Mouse (Mus musculus) embryonic facial prominence, embryonic 11.5 days (tissue): ENCODE results near the gene Rpa1. TPM values are rescaled to one million over a fixed set of nuclear protein-coding genes. Genes with fewer than 3 reads are reported as not detected.
"Not testable (repeated sequence)": the region's sequence is repeated elsewhere in the genome, so short reads cannot be mapped to it uniquely, and the experiment has no call there.

Source experiments
- ATAC-seq: fragments of 200-750 bp; cut with Nextera tagmentation; replicated peaks from 2 replicates; pipeline ENCODE4 v1.8.0; 2017; ENCODE audit warnings: low read depth; ENCODE audit not compliant: insufficient number of reproducible peaks, low FRiP score, low TSS enrichment
- DNase-seq: peaks from one replicate; pipeline ENCODE4 v3.0.0-alpha.2; 2015; ENCODE audit warnings: low spot score
- H3K27ac ChIP-seq: fragments of 300-500 bp; sonication (generic); replicated peaks from 2 replicates; pipeline ENCODE4 v1.5.1; 2014; ENCODE audit warnings: mild to moderate bottlenecking, low read depth, low read length, control low read depth
- H3K27me3 ChIP-seq: fragments of 300-500 bp; sonication (generic); 2 replicates; pipeline ENCODE4 v1.6.1; 2014; ENCODE audit warnings: mild to moderate bottlenecking, low read length, moderate library complexity, mixed read lengths; ENCODE audit not compliant: control insufficient read depth, insufficient read depth
- H3K36me3 ChIP-seq: fragments of 300-500 bp; sonication (generic); replicated peaks from 2 replicates; pipeline ENCODE4 v1.6.1; 2014; ENCODE audit warnings: low read depth, mild to moderate bottlenecking, low read length, moderate library complexity, mixed read lengths; ENCODE audit not compliant: control insufficient read depth, insufficient read depth
- H3K4me1 ChIP-seq: fragments of 300-500 bp; sonication (generic); 2 replicates; pipeline ENCODE4 v1.6.1; 2014; ENCODE audit warnings: low read length, mixed read lengths; ENCODE audit not compliant: control insufficient read depth, insufficient read depth
- H3K4me2 ChIP-seq: fragments of 300-500 bp; sonication (generic); 2 replicates; pipeline ENCODE4 v1.6.1; 2014; ENCODE audit warnings: low read depth, mild to moderate bottlenecking, control low read depth, low read length, moderate library complexity
- H3K4me3 ChIP-seq: fragments of 300-500 bp; sonication (generic); 2 replicates; pipeline ENCODE4 v1.5.1; 2014; ENCODE audit warnings: low read depth, low read length, control low read depth
- H3K9ac ChIP-seq: fragments of 300-500 bp; sonication (generic); replicated peaks from 2 replicates; pipeline ENCODE4 v1.6.1; 2014; ENCODE audit warnings: mild to moderate bottlenecking, control low read depth, low read length
- H3K9me3 ChIP-seq: fragments of 300-500 bp; sonication (generic); replicated peaks from 2 replicates; pipeline ENCODE4 v1.6.1; 2016; ENCODE audit warnings: mild to moderate bottlenecking, low read length, inconsistent platforms, mixed read lengths; ENCODE audit not compliant: control insufficient read depth
- WGBS: fragments of 180-500 bp; shearing (Covaris S2); extraction: QIAGEN DNeasy Blood & Tissue Kit; methylation state at CpG from one replicate; pipeline ENCODE4 v1.1.7; 2014; 5-methylcytosine and 5-hydroxymethylcytosine counted together
- polyA plus RNA-seq: library from polyadenylated mRNA; unstranded; fragments of >200 nt; fragmentation: Nextera tagmentation; extraction: Ambion mirVana; gene quantifications from 2 replicates; pipeline ENCODE4 v1.2.1, GENCODE M21; 2014

Rpa1 gene
- polyA plus RNA-seq, 1 experiment from 2014 or later, result 150 TPM

DNA sequence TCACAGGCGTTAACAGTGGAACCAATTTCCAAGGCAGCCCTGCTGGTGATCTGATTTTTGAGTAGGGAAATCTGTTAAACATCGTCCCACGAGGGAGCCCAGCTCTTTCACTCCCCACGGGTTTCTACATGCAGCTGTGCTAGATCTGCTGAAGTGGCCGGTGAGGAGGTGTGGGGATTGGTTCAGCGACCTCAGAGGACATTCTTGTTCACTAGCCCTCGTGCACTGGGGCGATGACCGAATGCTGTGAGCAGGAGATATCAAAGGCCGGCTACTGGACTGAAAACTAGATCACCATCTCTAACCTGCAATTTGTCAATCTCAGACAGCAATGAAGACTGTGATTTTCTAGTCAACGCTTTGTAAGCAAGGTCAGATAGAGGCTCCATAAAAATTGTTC, 49.6 kb downstream of the Rpa1 start:
- H3K4me2 ChIP-seq, result no peak overlapping the region
- no peaks in the 10 kb centered on the region for H3K27me3 ChIP-seq
- no peaks in the 10 kb centered on the region for H3K4me1 ChIP-seq
- H3K9ac ChIP-seq, result no peak overlapping the region
- ATAC-seq, result no peak
- H3K9me3 ChIP-seq, result no peaks in the 10 kb centered on the region
- DNase-seq, result no peak
- WGBS, result 54% methylated on average over 11 of the region's 11 CpGs
- H3K4me3 ChIP-seq, result no peak overlapping the region
- no peaks in the 10 kb centered on the region; the same call in 1 of the 2 replicates for H3K36me3 ChIP-seq
- H3K27ac ChIP-seq, result no peak overlapping the region

GRCm38 (mm10) chr11:75297631-75298030, 50.5 kb downstream of the Rpa1 start:
- no peak for DNase-seq
- H3K4me3 ChIP-seq, result no peak overlapping the region
- H3K36me3 ChIP-seq, result no peaks in the 10 kb centered on the region; the same call in 1 of the 2 replicates
- H3K4me1 ChIP-seq, result no peaks in the 10 kb centered on the region
- no peak overlapping the region for H3K4me2 ChIP-seq
- 75% methylated on average over 9 of the region's 9 CpGs for WGBS
- no peak overlapping the region for H3K27ac ChIP-seq
- ATAC-seq, result no peak
- no peaks in the 10 kb centered on the region for H3K9me3 ChIP-seq
- H3K9ac ChIP-seq, result no peak overlapping the region
- no peaks in the 10 kb centered on the region; the same call in 1 of the 2 replicates for H3K27me3 ChIP-seq

DNA sequence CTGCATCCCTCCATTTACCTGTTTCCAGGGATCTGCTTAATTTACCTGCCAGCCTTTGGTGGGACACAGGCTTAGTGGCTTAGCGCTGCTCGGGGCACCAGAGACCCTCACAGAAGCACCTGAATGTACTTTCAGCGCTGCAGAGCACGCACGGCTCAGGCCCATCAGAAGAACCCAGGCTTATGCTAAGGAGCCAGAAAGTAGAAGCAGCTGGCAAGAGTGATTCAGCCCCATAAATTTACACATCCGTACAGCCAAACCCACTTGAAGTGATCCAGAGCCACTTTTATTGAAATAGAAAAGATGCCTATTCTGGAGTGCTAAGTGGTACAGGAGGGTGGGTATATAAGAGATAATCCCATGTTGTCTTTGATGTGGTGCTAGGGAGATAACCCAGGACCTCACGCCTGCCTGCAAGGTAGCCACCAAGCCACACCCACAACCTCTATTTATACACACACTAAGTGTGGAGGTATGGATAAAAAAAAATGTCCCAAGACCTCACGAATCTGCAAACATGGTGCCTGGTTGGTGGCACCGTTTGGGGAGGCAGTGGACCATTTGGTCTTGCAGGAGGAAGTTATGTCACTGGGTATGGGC, 51.6 kb downstream of the Rpa1 start:
- Histone ChIP-seq H3K4me1 (no peaks in the 10 kb centered on the region), H3K4me2 (no peak overlapping the region), H3K9ac (no peak overlapping the region), H3K27me3 (peaks cover 8% of the 10 kb centered on the region), H3K9me3 (no peaks in the 10 kb centered on the region), H3K36me3 (no peaks in the 10 kb centered on the region; the same call in 1 of the 2 replicates), H3K27ac (no peak overlapping the region), H3K4me3 (no peak overlapping the region)
- ATAC-seq (no peak), DNase-seq (no peak)
- 83% methylated on average over 9 of the region's 9 CpGs for WGBS

DNA sequence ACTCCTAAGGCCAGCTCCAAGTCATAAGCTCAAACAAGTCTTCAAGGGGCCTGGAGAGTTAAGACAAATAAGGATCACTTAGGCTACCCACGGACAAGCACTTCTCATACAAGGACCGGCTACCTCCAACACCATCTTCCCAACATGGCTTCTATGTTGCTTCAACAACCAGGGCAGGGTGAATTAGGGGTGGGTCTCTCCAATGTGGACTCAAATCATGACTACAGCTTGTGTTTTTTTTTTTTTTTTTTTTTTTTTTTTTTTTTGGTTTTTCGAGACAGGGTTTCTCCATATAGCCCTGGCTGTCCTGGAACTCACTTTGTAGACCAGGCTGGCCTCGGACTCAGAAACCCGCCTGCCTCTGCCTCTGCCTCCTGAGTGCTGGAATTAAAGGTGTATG, 52.6 kb downstream of the Rpa1 start:
- not testable (repeated sequence) for H3K9me3 ChIP-seq, DNase-seq, ATAC-seq, H3K36me3 ChIP-seq, H3K27ac ChIP-seq, H3K4me2 ChIP-seq, H3K4me1 ChIP-seq, H3K4me3 ChIP-seq, H3K9ac ChIP-seq
- 89% methylated on average over 5 of the region's 5 CpGs for WGBS
- H3K27me3 ChIP-seq, result peaks cover 10% of the 10 kb centered on the region

- peaks cover 10% of the 10 kb centered on the region for H3K27me3 ChIP-seq
- H3K9ac ChIP-seq, result no peak overlapping the region
- H3K27ac ChIP-seq, result no peak overlapping the region
- no peak for DNase-seq
- no peaks in the 10 kb centered on the region for H3K9me3 ChIP-seq
- 79% methylated on average over 9 of the region's 9 CpGs for WGBS
- no peaks in the 10 kb centered on the region; the same call in 1 of the 2 replicates for H3K36me3 ChIP-seq
- no peak overlapping the region for H3K4me2 ChIP-seq
- H3K4me1 ChIP-seq, result no peaks in the 10 kb centered on the region
- no peak for ATAC-seq
- no peak overlapping the region for H3K4me3 ChIP-seq
Observed at GRCm38 (mm10) chr11:75294862-75295261, 53.3 kb downstream of the Rpa1 start.

- no peak overlapping the region for H3K27ac ChIP-seq
- no peaks in the 10 kb centered on the region for H3K9me3 ChIP-seq
- ATAC-seq (no peak; the same call in 1 of the 2 replicates), DNase-seq (no peak)
- peaks cover 10% of the 10 kb centered on the region for H3K27me3 ChIP-seq
- H3K4me2 ChIP-seq, result no peak overlapping the region
- 49% methylated on average over 21 of the region's 21 CpGs for WGBS
- H3K36me3 ChIP-seq, result no peaks in the 10 kb centered on the region
- no peak overlapping the region for H3K4me3 ChIP-seq
- H3K4me1 ChIP-seq, result no peaks in the 10 kb centered on the region
- H3K9ac ChIP-seq, result no peak overlapping the region
Observed at GRCm38 (mm10) chr11:75293852-75294361, 54.2 kb downstream of the Rpa1 start.

DNA sequence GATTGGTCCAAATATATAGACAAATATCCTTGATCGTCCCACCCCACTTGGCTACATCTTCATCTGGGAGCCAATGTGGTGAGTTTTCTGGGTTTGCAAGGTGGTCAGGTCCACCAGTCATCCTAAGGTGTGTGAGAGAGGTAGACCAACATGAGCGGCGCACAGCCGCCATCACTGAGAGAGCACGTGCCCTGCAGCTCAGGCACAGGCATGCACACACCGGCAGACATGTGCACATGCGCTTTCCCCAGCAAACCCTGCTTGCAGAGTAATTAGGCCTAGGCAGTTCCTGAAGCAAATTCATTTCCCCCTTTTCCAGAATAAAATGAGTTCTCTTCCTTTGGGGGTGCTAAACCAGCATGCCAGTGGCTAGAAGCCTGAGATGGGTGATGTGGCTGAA, 55.8 kb downstream of the Rpa1 start:
- ATAC-seq, result no peak

DNA sequence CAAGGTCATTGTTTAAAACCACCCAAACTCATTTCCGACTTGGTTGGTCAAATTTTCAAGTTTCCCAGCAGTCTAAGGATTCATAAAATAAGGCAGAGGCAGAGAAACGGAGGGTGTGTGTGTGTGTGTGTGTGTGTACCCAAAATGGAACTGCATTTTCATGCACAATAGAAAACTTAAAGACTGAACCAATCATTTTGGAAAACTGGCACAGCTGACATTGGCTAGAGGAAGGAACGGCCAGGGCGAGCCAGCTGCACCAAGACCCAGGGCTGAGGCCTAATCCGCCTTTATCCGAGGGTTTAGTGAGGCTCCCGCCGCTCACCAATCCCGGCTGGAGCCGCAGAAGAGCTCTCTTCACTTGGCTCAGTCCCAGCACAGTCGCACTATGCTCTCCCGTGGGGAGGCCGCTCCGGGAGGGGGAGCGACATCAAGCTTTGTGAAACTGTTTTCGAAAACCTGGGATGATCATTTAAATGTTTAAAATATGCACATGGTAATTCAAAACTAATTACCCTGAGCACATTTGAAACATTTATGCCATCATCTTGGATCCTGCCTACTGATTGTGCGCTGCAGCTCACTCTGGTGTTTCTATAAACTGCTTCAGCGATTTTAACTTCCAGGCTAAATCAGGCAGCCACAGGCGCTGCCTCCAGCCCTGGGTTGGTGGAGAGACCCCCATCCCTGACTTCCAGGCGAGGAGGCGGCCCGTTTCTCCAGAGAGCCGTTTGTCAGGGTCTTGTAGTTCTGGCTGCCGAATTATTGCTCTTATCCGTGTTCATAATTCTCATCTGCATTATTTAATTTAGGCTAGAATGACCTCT, 56.5 kb downstream of the Rpa1 start:
- no peaks in the 10 kb centered on the region for H3K4me1 ChIP-seq
- no peak overlapping the region; the same call in 1 of the 2 replicates for H3K4me2 ChIP-seq
- H3K27me3 ChIP-seq, result peaks cover 10% of the 10 kb centered on the region
- no peak overlapping the region for H3K27ac ChIP-seq
- H3K9ac ChIP-seq, result peak overlapping the region; percentile 20; the same call in 1 of the 2 replicates
- ATAC-seq, result no peak
- WGBS, result 22% methylated on average over 25 of the region's 25 CpGs
- H3K9me3 ChIP-seq, result no peaks in the 10 kb centered on the region
- peak; percentile 50 for DNase-seq
- H3K36me3 ChIP-seq, result no peaks in the 10 kb centered on the region
- H3K4me3 ChIP-seq, result no peak overlapping the region

More for the DNA sequence above, 55.8 kb downstream of the Rpa1 start:
- Histone ChIP-seq H3K4me1 (no peaks in the 10 kb centered on the region), H3K27me3 (peaks cover 10% of the 10 kb centered on the region), H3K27ac (no peak overlapping the region), H3K36me3 (no peaks in the 10 kb centered on the region), H3K9me3 (no peaks in the 10 kb centered on the region), H3K9ac (no peak overlapping the region), H3K4me3 (no peak overlapping the region), H3K4me2 (no peak overlapping the region)
- no peak for DNase-seq
- WGBS, result 83% methylated on average over 7 of the region's 7 CpGs
